Mouse (Mus musculus): Measurements from ENCODE around the gene St3gal2. TPM values are rescaled to one million over a fixed set of nuclear protein-coding genes. Genes with fewer than 3 reads are reported as not detected.

St3gal2 gene
- total and polyA plus RNA-seq, 2 experiments from 2014 or later: 20.2 to 39.6 TPM

DNA sequence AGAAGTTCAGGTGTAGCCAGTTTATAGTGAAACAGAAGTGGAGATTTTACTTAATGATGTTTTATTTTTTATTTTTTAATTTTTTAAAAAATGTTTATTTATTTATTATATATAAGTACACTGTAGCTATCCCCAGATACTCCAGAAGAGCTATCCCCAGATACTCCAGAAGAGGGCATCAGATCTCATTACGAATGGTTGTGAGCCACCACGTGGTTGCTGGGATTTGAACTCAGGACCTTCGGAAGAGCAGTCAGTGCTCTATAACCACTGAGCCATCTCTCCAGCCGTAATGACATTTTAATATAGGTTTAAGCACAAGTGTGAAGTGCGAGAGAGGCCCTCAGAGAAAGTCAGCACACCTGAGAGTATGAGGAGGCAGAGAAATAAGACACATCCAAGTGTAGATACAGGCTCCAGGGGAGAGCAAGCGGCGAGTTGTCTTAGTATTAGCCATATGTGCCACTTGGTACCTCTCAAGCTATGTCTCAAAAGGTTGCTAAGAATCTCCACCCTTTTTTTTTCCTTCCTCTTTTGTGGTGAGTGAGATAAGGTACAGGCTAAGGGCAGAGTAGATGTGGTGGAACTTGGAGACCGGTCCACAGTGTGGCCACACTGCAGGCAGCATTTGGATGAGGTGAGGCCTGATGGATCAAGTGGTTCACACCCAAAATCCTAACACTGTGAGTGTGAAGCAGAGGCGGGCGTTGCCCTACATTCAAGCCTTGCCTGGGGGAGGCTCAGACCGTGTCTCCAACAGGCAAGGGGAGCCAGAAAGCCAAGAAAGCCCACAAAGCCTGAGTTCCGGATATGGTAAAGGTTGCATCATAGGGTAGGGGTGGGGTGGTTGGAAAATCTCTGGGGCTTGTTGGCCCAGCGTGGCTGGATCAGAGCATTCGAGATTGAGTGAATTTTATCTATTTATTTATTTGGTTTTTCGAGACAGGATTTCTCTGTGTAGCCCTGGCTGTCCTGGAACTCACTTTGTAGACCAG is 7.8 kb upstream of the St3gal2 start:
- 89% methylated on average over 15 of the region's 15 CpGs for WGBS
- no peaks in the 10 kb centered on the region for H3K9me3 ChIP-seq (ENCODE audit: low read length)
- ATAC-seq: no peak

DNA sequence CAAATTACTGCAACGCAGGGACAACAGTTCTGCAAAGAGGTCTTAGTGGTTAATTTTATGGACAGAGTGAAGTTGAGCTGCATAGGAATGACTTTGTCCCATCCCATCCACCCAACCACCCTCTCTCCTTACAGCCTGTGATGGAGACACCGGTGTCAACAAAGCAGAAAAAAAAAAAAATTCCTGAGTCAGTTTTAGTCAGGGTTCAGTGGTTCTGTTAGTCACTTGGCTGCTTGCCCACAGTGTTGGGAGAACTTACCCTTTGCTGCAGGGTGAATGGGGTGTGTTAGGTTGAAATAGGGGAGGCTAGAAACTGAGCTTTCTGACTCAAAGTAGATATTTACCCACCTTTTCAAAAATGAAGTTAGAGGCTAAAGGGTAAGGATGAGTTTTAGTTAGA is 2.3 kb upstream of the St3gal2 start:
- peaks cover 20% of the 10 kb centered on the region; the same call in 1 of the 2 replicates for H3K4me1 ChIP-seq (ENCODE audit: insufficient read depth, low read length)
- no peak overlapping the region for H3K4me2 ChIP-seq (ENCODE audit: low read depth, low read length)
- H3K36me3 ChIP-seq (ENCODE audit: insufficient read depth, low read length): no peaks in the 10 kb centered on the region
- 54% methylated on average over 2 of the region's 2 CpGs for WGBS
- H3K27me3 ChIP-seq (ENCODE audit: insufficient read depth, low read length): no peaks in the 10 kb centered on the region
- H3K27ac ChIP-seq: no peak overlapping the region
- DNase-seq (ENCODE audit: low spot score) (peak; percentile 42), ATAC-seq (no peak)
- no peak overlapping the region for H3K4me3 ChIP-seq (ENCODE audit: low read length)
- H3K9me3 ChIP-seq (ENCODE audit: low read length): no peaks in the 10 kb centered on the region
- no peak for TF ChIP-seq CTCF (IDR thresholded peaks at IDR 0.05; ENCODE audit: low read depth)
- H3K9ac ChIP-seq (replicated peaks; ENCODE audit: low read length): no peak overlapping the region

More for the DNA sequence above, 7.8 kb upstream of the St3gal2 start:
- no peak for DNase-seq (ENCODE audit: low spot score)
- Histone ChIP-seq H3K36me3 (ENCODE audit: insufficient read depth, low read length) (no peaks in the 10 kb centered on the region), H3K9ac (replicated peaks; ENCODE audit: low read length) (no peak overlapping the region), H3K4me1 (ENCODE audit: insufficient read depth, low read length) (no peaks in the 10 kb centered on the region), H3K4me3 (ENCODE audit: low read length) (no peak overlapping the region), H3K27ac (no peak overlapping the region), H3K4me2 (ENCODE audit: low read depth, low read length) (no peak overlapping the region), H3K27me3 (ENCODE audit: insufficient read depth, low read length) (no peaks in the 10 kb centered on the region)
- TF ChIP-seq CTCF (IDR thresholded peaks at IDR 0.05; ENCODE audit: low read depth): no peak

DNA sequence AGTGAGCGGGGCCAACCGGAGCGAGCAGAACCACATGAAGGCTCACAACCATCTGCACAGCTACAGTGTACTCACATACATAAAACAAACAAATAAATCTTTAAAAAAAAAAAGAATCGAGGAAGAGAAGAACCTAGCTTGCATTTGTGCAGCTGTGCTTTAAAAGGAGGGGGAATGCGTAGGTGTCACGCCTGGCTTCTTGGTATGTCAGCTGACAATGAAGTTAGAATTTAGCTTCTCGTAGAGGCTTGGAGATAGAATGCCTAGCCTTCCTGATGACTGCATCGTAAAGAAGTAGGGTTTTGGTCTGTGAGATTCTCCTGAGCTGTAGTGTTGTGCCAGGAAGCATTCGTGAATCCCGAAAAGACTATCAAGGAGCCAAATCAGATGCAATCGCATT is 1.7 kb upstream of the St3gal2 start:
- Histone ChIP-seq H3K9me3 (ENCODE audit: low read length) (no peaks in the 10 kb centered on the region), H3K36me3 (ENCODE audit: insufficient read depth, low read length) (no peaks in the 10 kb centered on the region), H3K4me3 (ENCODE audit: low read length) (no peak overlapping the region), H3K4me2 (ENCODE audit: low read depth, low read length) (no peak overlapping the region), H3K4me1 (ENCODE audit: insufficient read depth, low read length) (peaks cover 20% of the 10 kb centered on the region; the same call in 1 of the 2 replicates), H3K27me3 (ENCODE audit: insufficient read depth, low read length) (no peaks in the 10 kb centered on the region), H3K27ac (no peak overlapping the region), H3K9ac (replicated peaks; ENCODE audit: low read length) (no peak overlapping the region)
- TF ChIP-seq CTCF (IDR thresholded peaks at IDR 0.05; ENCODE audit: low read depth): no peak
- ATAC-seq: no peak
- no peak for DNase-seq (ENCODE audit: low spot score)
- 81% methylated on average over 11 of the region's 11 CpGs for WGBS

DNA sequence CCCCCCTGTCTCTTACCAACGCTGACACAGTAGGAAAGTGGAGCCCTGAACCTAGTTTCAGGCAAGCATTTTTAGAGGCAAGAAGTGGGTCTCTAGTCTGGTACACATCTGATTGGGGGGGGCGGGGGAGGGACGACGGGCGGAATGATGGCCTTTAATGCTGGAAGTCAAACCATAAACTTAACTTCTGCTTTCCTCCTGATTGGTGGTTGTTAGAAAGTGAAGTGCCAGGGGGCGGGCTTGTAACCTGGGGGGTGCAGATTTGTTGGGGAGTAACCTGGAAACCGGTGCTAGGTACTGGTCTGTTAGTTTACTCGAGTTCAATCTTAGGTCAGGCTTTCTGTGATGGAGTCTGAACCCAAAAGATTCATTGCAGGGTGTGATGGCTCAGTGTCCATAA is 1.3 kb upstream of the St3gal2 start:
- Histone ChIP-seq H3K9ac (replicated peaks; ENCODE audit: low read length) (no peak overlapping the region), H3K4me1 (ENCODE audit: insufficient read depth, low read length) (peaks cover 20% of the 10 kb centered on the region; the same call in 1 of the 2 replicates), H3K36me3 (ENCODE audit: insufficient read depth, low read length) (no peaks in the 10 kb centered on the region), H3K27me3 (ENCODE audit: insufficient read depth, low read length) (no peaks in the 10 kb centered on the region), H3K9me3 (ENCODE audit: low read length) (no peaks in the 10 kb centered on the region), H3K4me3 (ENCODE audit: low read length) (no peak overlapping the region), H3K4me2 (ENCODE audit: low read depth, low read length) (no peak overlapping the region), H3K27ac (no peak overlapping the region)
- no peak for TF ChIP-seq CTCF (IDR thresholded peaks at IDR 0.05; ENCODE audit: low read depth)
- DNase-seq (ENCODE audit: low spot score): no peak
- ATAC-seq: no peak
- 65% methylated on average over 8 of the region's 8 CpGs for WGBS

DNA sequence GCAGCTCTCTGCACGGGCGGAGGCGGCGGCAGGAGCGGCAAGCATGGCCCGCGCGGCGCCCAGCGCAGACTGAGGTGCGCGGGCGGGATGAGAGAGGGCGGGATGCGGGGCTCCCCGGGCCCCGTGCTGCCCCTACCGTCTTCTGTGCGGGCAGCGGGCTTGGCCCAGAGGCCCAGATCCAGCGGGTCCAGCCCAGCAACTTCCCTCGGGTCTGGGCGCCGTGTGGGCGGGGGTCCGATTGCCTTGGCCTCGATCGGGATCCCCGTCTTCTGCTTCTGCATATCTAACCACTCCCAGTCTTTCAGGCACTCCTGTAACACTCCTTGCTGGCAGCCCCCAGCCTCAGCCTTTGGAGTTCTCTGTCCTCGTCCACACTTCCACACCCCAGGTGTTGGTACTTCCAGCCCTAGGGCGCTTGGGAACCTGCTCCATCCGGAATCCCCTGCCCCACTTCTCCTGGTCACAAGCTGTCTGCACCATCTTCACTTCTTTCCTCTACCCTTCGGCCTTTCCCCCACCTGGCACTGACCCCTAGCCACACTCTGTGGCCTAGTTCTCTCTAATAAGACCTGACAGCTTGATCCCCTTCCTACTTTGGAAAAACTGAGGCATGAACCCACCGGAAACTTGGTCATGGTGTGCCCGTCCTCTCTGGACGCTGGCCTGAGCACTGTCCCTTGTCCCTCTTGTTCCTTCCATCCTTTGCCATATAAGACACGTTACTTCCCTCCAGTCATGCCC is 480 bp downstream of the St3gal2 start:
- no peak for TF ChIP-seq CTCF (IDR thresholded peaks at IDR 0.05; ENCODE audit: low read depth)
- 4% methylated on average over 33 of the region's 37 CpGs for WGBS
- peak overlapping the region; percentile 77 for H3K4me3 ChIP-seq (ENCODE audit: low read length)
- H3K4me2 ChIP-seq (ENCODE audit: low read depth, low read length): peak overlapping the region; percentile 89
- no peaks in the 10 kb centered on the region for H3K36me3 ChIP-seq (ENCODE audit: insufficient read depth, low read length)
- H3K9ac ChIP-seq (replicated peaks; ENCODE audit: low read length): peak overlapping the region; percentile 75
- DNase-seq (ENCODE audit: low spot score) (peak; percentile 34), ATAC-seq (peak; percentile 36)
- no peaks in the 10 kb centered on the region for H3K27me3 ChIP-seq (ENCODE audit: insufficient read depth, low read length)
- no peaks in the 10 kb centered on the region for H3K9me3 ChIP-seq (ENCODE audit: low read length)
- peak overlapping the region; percentile 68; the same call in 1 of the 2 replicates for H3K27ac ChIP-seq
- H3K4me1 ChIP-seq (ENCODE audit: insufficient read depth, low read length): peaks cover 20% of the 10 kb centered on the region; the same call in 1 of the 2 replicates

DNA sequence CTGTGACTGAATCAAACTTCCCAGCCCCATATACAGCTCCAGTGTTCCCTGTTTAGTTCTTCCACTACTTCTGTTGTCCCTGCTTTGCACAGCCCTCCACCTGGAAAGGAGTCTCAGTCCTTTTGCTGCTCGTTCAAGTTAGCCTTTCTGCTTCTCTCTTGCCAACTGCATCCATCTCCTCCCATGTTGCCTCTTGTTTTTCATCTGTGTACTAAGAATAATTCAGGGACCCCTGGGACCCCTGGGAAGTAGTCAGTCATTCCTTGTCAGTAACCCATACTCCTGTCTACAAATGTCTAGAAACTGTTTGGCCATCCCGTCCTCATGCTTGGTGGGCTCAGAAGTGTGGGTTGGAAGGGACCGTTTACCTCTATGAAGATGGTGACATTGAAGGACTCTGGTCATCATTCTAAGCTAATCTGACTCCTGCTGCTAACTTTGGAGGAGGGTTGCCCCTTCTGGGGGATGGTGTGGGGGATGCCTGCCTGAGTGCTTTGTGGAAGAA is 1.1 kb downstream of the St3gal2 start:
- no peaks in the 10 kb centered on the region for H3K36me3 ChIP-seq (ENCODE audit: insufficient read depth, low read length)
- H3K4me1 ChIP-seq (ENCODE audit: insufficient read depth, low read length): peaks cover 20% of the 10 kb centered on the region; the same call in 1 of the 2 replicates
- 30% methylated on average over 3 of the region's 3 CpGs for WGBS
- TF ChIP-seq CTCF (IDR thresholded peaks at IDR 0.05; ENCODE audit: low read depth): no peak
- no peak for ATAC-seq
- H3K27ac ChIP-seq: peak overlapping the region; percentile 68; the same call in 1 of the 2 replicates
- peak overlapping the region; percentile 89 for H3K4me2 ChIP-seq (ENCODE audit: low read depth, low read length)
- H3K9me3 ChIP-seq (ENCODE audit: low read length): no peaks in the 10 kb centered on the region
- peak overlapping the region; percentile 77 for H3K4me3 ChIP-seq (ENCODE audit: low read length)
- DNase-seq (ENCODE audit: low spot score): no peak
- no peaks in the 10 kb centered on the region for H3K27me3 ChIP-seq (ENCODE audit: insufficient read depth, low read length)
- H3K9ac ChIP-seq (replicated peaks; ENCODE audit: low read length): peak overlapping the region; percentile 75
